Mouse (Mus musculus) embryonic facial prominence, embryonic 15.5 days (tissue): ENCODE measurements around the gene Cgref1. TPM values are rescaled to one million over a fixed set of nuclear protein-coding genes. Genes with fewer than 3 reads are reported as not detected.

Experiments used
- ATAC-seq: fragments of 200-750 bp; cut with Nextera tagmentation; 2 replicates; pipeline ENCODE4 v1.8.0; 2017; ENCODE audit warnings: low read depth, moderate TSS enrichment; ENCODE audit not compliant: insufficient number of reproducible peaks, low FRiP score, low TSS enrichment
- H3K27ac ChIP-seq: fragments of 300-500 bp; sonication (generic); replicated peaks from 2 replicates; pipeline ENCODE4 v1.5.1; 2015; ENCODE audit warnings: mild to moderate bottlenecking, inconsistent platforms
- H3K27me3 ChIP-seq: fragments of 300-500 bp; sonication (generic); 2 replicates; pipeline ENCODE4 v1.6.1; 2015; ENCODE audit warnings: inconsistent platforms
- H3K36me3 ChIP-seq: fragments of 300-500 bp; sonication (generic); 2 replicates; pipeline ENCODE4 v1.6.1; 2015; ENCODE audit warnings: mild to moderate bottlenecking, inconsistent platforms
- H3K4me1 ChIP-seq: fragments of 300-500 bp; sonication (generic); 2 replicates; pipeline ENCODE4 v1.6.1; 2015; ENCODE audit warnings: inconsistent platforms
- H3K4me2 ChIP-seq: fragments of 300-500 bp; sonication (generic); replicated peaks from 2 replicates; pipeline ENCODE4 v1.6.1; 2015; ENCODE audit warnings: mild to moderate bottlenecking, inconsistent platforms
- H3K4me3 ChIP-seq: fragments of 300-500 bp; sonication (generic); replicated peaks from 2 replicates; pipeline ENCODE4 v1.5.1; 2015; ENCODE audit warnings: mild to moderate bottlenecking, inconsistent platforms
- H3K9ac ChIP-seq: fragments of 300-500 bp; sonication (generic); 2 replicates; pipeline ENCODE4 v1.6.1; 2015; ENCODE audit warnings: inconsistent platforms
- H3K9me3 ChIP-seq: fragments of 300-500 bp; sonication (generic); replicated peaks from 2 replicates; pipeline ENCODE4 v1.6.1; 2016; ENCODE audit warnings: inconsistent platforms
- whole genome bisulfite sequencing: fragments of 180-500 bp; shearing (Covaris S2); methylation state at CpG from one replicate; pipeline ENCODE4 v1.1.7; 2015; 5-methylcytosine and 5-hydroxymethylcytosine counted together
- polyA plus RNA-seq: library from polyadenylated mRNA; unstranded; fragments of >200 nt; fragmentation: Nextera tagmentation; extraction: Ambion mirVana; gene quantifications from 2 replicates; pipeline ENCODE4 v1.2.1, GENCODE M21; 2015

Cgref1 gene
- polyA plus RNA-seq, 1 experiment from 2014 or later: 34.0 TPM

DNA sequence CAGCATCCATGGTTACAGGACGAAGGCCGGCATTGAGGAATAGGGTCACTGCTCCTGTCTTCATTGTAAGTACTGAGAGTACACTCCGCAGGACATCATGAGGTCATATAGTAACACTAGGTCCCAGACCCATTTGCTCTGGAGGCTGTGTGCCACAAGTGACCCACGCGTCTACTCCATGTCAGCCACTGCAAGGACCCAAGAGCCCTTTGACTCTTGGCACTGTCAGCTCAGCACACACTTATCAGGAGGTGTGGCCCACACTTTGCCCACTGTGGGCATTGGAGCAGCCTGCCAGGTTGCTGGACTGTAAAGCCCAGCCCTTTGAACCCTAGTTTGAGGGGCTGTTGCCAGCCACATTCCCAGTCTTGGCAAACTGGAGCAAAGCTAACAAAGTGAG lies 20.2 kb downstream of the Cgref1 start:
- no peak overlapping the region for H3K4me2 ChIP-seq
- no peak for ATAC-seq

DNA sequence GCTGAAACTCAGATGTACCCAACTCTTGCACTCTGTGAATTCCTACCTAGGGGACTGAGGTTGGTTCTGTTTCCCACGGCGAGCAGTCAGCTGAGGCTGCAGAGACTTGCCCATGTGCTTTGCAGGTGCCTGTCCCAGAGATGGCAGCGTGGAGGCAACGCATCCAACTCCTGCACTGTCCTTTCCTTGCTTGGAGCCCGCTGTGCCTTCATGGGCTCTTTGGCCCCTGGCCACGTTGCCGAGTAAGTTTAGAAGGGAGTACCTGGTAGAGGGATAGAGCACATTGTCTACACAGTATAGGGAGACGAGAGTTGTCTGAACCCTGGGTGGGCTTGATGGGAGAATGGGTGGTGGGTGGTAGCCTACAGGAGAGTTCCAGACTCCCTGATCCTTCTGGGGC lies 20.8 kb downstream of the Cgref1 start:
- Histone ChIP-seq H3K36me3 (peaks cover 13% of the 10 kb centered on the region), H3K27me3 (no peaks in the 10 kb centered on the region), H3K9me3 (no peaks in the 10 kb centered on the region), H3K27ac (no peak overlapping the region), H3K9ac (no peak overlapping the region), H3K4me3 (no peak overlapping the region), H3K4me1 (peaks cover 37% of the 10 kb centered on the region), H3K4me2 (no peak overlapping the region)
- WGBS: 71% methylated on average over 8 of the region's 8 CpGs
- ATAC-seq: no peak

More for the DNA sequence above, 20.2 kb downstream of the Cgref1 start:
- H3K9me3 ChIP-seq: no peaks in the 10 kb centered on the region
- no peak overlapping the region for H3K27ac ChIP-seq
- H3K4me1 ChIP-seq: peaks cover 34% of the 10 kb centered on the region
- H3K27me3 ChIP-seq: no peaks in the 10 kb centered on the region
- WGBS: 89% methylated on average over 5 of the region's 5 CpGs
- no peak overlapping the region for H3K4me3 ChIP-seq
- H3K36me3 ChIP-seq: peaks cover 7% of the 10 kb centered on the region; the same call in 1 of the 2 replicates
- H3K9ac ChIP-seq: no peak overlapping the region

- 83% methylated on average over 6 of the region's 6 CpGs for WGBS
- Histone ChIP-seq H3K4me1 (peaks cover 49% of the 10 kb centered on the region), H3K27me3 (no peaks in the 10 kb centered on the region), H3K9ac (no peak overlapping the region), H3K27ac (no peak overlapping the region), H3K4me2 (no peak overlapping the region), H3K9me3 (no peaks in the 10 kb centered on the region), H3K4me3 (no peak overlapping the region), H3K36me3 (peaks cover 28% of the 10 kb centered on the region)
- ATAC-seq: no peak
These were observed 22.3 kb downstream of the Cgref1 start for GRCm38 (mm10) chr5:30923119-30923518.

DNA sequence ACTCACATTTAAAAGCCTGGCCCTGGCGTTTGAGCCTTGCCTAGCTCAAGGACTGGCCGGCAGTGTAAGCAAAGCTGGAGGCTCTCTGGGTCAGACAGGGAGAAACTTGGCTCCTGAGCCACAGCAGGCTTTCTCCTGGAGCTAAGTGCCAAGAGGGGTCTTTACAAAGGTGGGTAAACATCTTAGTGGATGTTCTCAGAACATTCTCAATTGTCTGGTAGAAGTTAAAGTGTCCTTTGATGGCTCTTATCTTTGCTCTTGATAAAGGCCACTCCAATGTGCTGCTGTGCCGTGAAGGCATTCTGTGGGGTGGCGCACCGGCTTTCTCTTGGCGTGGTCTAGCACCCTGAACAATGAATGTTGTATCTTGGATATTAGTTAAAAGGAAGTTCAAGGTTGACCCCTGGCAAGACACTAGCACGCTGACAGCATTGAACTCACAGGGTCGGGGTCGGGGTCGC lies 22.8 kb downstream of the Cgref1 start:
- H3K4me2 ChIP-seq: peak overlapping the region; percentile 78
- H3K9ac ChIP-seq: no peak overlapping the region
- H3K4me3 ChIP-seq: no peak overlapping the region
- no peak for ATAC-seq
- H3K27ac ChIP-seq: no peak overlapping the region
- peaks cover 33% of the 10 kb centered on the region for H3K36me3 ChIP-seq
- no peaks in the 10 kb centered on the region for H3K27me3 ChIP-seq
- WGBS: 78% methylated on average over 10 of the region's 10 CpGs
- H3K9me3 ChIP-seq: no peaks in the 10 kb centered on the region
- H3K4me1 ChIP-seq: peaks cover 50% of the 10 kb centered on the region

DNA sequence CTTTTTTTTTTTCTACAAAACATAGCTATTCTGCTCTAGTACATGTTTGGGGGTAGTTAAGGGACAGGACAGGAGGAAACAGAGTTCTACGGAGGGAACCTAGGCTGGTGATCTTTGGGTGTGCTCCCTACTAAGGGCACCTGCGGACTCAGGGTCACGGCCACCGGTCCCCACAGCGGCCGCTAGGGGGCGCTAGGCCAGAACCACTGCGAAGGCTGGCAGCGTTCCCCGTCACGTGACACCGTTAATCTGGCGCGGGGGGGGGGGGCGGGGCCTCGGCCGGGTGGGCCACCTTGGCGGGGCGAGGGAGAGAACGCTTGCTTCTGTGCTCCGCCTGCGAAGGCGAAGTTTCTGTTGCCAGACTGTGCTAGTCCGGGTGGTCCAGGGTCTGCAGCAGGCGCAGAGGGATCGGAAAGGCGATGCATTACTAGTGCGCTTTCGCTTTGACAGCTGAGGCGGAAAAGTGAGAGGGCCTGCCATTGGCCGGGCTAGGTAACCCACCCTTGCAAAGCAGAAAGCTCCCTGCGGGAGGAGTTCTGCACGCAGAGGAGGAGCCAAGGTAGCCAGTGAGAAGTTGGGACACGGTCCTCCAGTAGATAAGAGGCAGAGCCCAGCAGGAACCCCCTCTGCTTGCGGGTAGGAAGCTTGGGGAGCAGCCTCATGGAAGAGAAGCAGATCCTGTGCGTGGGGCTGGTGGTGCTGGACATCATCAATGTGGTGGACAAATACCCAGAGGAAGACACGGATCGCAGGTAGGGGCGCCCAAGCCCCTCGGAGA lies 23.9 kb downstream of the Cgref1 start, which contains the start of gene Khk:
Gene Khk (plus strand): TSS at position 176 of the 778 bp plus-strand sequence.
- ATAC-seq: peak; percentile 82
- peak within 1 kb of the TSS; percentile 78 for H3K4me2 ChIP-seq
- peak within 1 kb of the TSS; percentile 90 for H3K27ac ChIP-seq
- H3K9ac ChIP-seq: peak within 1 kb of the TSS; percentile 37
- WGBS: 2% methylated on average over 40 of the region's 40 CpGs
- no peaks in the 10 kb centered on the region for H3K27me3 ChIP-seq
- H3K4me1 ChIP-seq: peaks cover 61% of the 10 kb centered on the region
- H3K36me3 ChIP-seq: peaks cover 45% of the 10 kb centered on the region
- H3K9me3 ChIP-seq: no peaks in the 10 kb centered on the region
- H3K4me3 ChIP-seq: peak within 1 kb of the TSS; percentile 53

GRCm38 (mm10) chr5:30920621-30921020 lies 24.8 kb downstream of the Cgref1 start:
- no peak for ATAC-seq
- Histone ChIP-seq H3K27me3 (no peaks in the 10 kb centered on the region), H3K9me3 (no peaks in the 10 kb centered on the region), H3K36me3 (peaks cover 46% of the 10 kb centered on the region), H3K27ac (peak overlapping the region; percentile 36; the same call in 1 of the 2 replicates), H3K9ac (no peak overlapping the region), H3K4me1 (peaks cover 68% of the 10 kb centered on the region), H3K4me3 (peak overlapping the region; percentile 6; the same call in 1 of the 2 replicates), H3K4me2 (peak overlapping the region; percentile 78; the same call in 1 of the 2 replicates)
- WGBS: 65% methylated on average over 19 of the region's 19 CpGs

- peaks cover 73% of the 10 kb centered on the region for H3K4me1 ChIP-seq
These were observed 25.4 kb downstream of the Cgref1 start for GRCm38 (mm10) chr5:30919831-30920614.

DNA sequence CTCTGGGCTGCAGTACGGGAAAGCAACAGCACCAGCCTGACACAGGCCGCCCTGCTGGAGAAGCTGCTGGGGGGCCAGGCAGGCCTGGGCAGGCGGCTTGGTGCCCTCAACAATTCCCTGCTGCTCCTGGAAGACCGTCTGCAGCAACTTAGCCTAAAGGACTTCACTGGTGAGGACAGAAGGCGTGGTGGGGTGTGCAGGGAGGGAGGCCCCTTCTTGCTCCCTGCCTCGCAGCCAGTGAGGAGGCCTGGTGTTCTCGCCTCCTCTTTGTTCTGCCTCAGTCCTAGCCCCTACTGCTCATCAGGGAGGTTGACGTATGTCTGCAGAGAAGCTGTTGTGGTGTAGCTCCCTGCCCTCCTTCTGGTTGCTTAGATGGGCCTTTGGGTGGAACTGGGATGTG lies 26.7 kb downstream of the Cgref1 start:
- Histone ChIP-seq H3K36me3 (peaks cover 46% of the 10 kb centered on the region), H3K9me3 (no peaks in the 10 kb centered on the region), H3K4me2 (no peak overlapping the region), H3K4me1 (peaks cover 83% of the 10 kb centered on the region), H3K4me3 (no peak overlapping the region), H3K27me3 (no peaks in the 10 kb centered on the region), H3K27ac (peak overlapping the region; percentile 22; the same call in 1 of the 2 replicates), H3K9ac (no peak overlapping the region)
- WGBS: 63% methylated on average over 8 of the region's 8 CpGs
- no peak for ATAC-seq

More at GRCm38 (mm10) chr5:30919831-30920614, 25.4 kb downstream of the Cgref1 start:
- H3K27ac ChIP-seq: peak overlapping the region; percentile 36; the same call in 1 of the 2 replicates
- 0 out of 2 replicates have a peak overlapping the region, but pooled peaks have one; percentile 6 for H3K4me3 ChIP-seq
- H3K9me3 ChIP-seq: no peaks in the 10 kb centered on the region
- no peaks in the 10 kb centered on the region for H3K27me3 ChIP-seq
- 0 out of 2 replicates have a peak overlapping the region, but pooled peaks have one; percentile 78 for H3K4me2 ChIP-seq
- peaks cover 46% of the 10 kb centered on the region for H3K36me3 ChIP-seq
- no peak for ATAC-seq
- WGBS: 64% methylated on average over 11 of the region's 11 CpGs
- no peak overlapping the region for H3K9ac ChIP-seq

- no peaks in the 10 kb centered on the region for H3K27me3 ChIP-seq
- H3K9ac ChIP-seq: no peak overlapping the region
- ATAC-seq: no peak
- no peak overlapping the region for H3K4me2 ChIP-seq
- H3K36me3 ChIP-seq: peaks cover 46% of the 10 kb centered on the region
- no peaks in the 10 kb centered on the region for H3K9me3 ChIP-seq
- H3K27ac ChIP-seq: peak overlapping the region; percentile 22; the same call in 1 of the 2 replicates
- 83% methylated on average over 31 of the region's 31 CpGs for WGBS
- peaks cover 81% of the 10 kb centered on the region for H3K4me1 ChIP-seq
- H3K4me3 ChIP-seq: no peak overlapping the region
These were observed 27.3 kb downstream of the Cgref1 start for GRCm38 (mm10) chr5:30917891-30918670.

GRCm38 (mm10) chr5:30917348-30917747 lies 28.0 kb downstream of the Cgref1 start:
- H3K9ac ChIP-seq: no peak overlapping the region
- H3K4me1 ChIP-seq: peaks cover 81% of the 10 kb centered on the region
- 84% methylated on average over 11 of the region's 11 CpGs for WGBS
- no peaks in the 10 kb centered on the region for H3K9me3 ChIP-seq
- H3K27me3 ChIP-seq: no peaks in the 10 kb centered on the region
- peaks cover 43% of the 10 kb centered on the region for H3K36me3 ChIP-seq
- no peak overlapping the region for H3K4me3 ChIP-seq
- H3K27ac ChIP-seq: no peak overlapping the region
- no peak for ATAC-seq
- H3K4me2 ChIP-seq: no peak overlapping the region
